Mouse (Mus musculus) C2C12 (cell line): ENCODE data around the gene Syt5.

ENCODE experiments used
- CEBPB ChIP-seq: IDR thresholded peaks from one replicate; pipeline ENCODE4 v1.6.1; 2011; ENCODE audit warnings: low read depth, mild to moderate bottlenecking, control low read depth, moderate library complexity
- CTCF ChIP-seq: IDR thresholded peaks from one replicate; pipeline ENCODE4 v1.5.1; 2011; ENCODE audit not compliant: control insufficient read depth, insufficient read depth, insufficient read length
- MAX ChIP-seq: IDR thresholded peaks from one replicate; pipeline ENCODE4 v1.6.1; 2011; ENCODE audit warnings: mild to moderate bottlenecking, control low read depth
- MYOD1 ChIP-seq: IDR thresholded peaks from one replicate; pipeline ENCODE4 v1.6.1; 2011; ENCODE audit warnings: low read depth; ENCODE audit not compliant: control insufficient read depth, insufficient read length
- MYOG ChIP-seq: IDR thresholded peaks from one replicate; pipeline ENCODE4 v1.6.1; 2011; ENCODE audit not compliant: control insufficient read depth, insufficient read length; ENCODE audit errors: extremely low read depth
- USF1 ChIP-seq: IDR thresholded peaks from one replicate; pipeline ENCODE4 v1.6.1; 2011; ENCODE audit warnings: low read depth, mild to moderate bottlenecking, control low read depth, moderate library complexity

DNA sequence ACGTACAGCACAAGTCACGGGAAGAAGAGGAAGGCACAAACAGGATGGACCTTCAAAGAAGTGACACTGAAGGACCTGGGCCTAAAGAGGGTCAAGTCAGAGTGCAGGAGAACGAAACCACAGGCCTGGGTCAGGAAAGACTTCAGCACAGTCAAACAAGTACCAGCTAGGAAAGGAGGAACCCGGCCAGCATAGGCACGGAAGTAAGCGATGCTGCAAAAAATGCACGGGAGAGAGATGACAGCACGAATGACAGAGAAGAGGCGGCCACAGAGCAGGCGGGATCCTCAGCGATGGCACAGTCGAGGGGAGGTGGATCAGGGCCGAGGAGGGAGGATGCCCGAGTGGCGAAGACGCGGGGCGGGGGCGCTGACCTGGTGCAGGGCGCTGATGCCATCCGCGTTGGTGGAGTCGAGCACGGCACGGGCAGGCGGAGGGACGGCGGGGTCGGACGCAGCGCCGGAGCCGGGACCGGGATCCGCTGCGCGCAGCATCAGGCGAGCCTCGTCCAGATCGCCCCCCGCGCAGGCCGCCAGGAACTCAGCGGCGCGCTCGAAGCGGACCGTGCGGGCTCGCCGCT is 46.4 kb downstream of the Syt5 start:
- no peak for TF ChIP-seq CTCF
- no peak for TF ChIP-seq CEBPB
- TF ChIP-seq USF1: no peak
- no peak for TF ChIP-seq MYOG
- TF ChIP-seq MYOD1: no peak
- no peak for TF ChIP-seq MAX
